Mouse (Mus musculus) kidney, embryonic 15.5 days (tissue): ENCODE results near the gene Ltb. TPM values are rescaled to one million over a fixed set of nuclear protein-coding genes. Genes with fewer than 3 reads are reported as not detected.
A peak's percentile ranks its signal among the peaks of the same experiment; 100 is the strongest.

ENCODE experiments used
- ATAC-seq: fragments of 200-750 bp; cut with Nextera tagmentation; replicated peaks from 2 replicates; pipeline ENCODE4 v1.8.0; 2017; ENCODE audit warnings: moderate TSS enrichment; ENCODE audit not compliant: low FRiP score
- H3K27ac ChIP-seq: fragments of 300-500 bp; sonication (generic); 2 replicates; pipeline ENCODE4 v1.5.1; 2015; ENCODE audit warnings: mild to moderate bottlenecking, inconsistent platforms
- H3K27me3 ChIP-seq: fragments of 300-500 bp; sonication (generic); 2 replicates; pipeline ENCODE4 v1.6.1; 2015; ENCODE audit warnings: inconsistent platforms
- H3K36me3 ChIP-seq: fragments of 300-500 bp; sonication (generic); 2 replicates; pipeline ENCODE4 v1.6.1; 2015; ENCODE audit warnings: inconsistent platforms
- H3K4me1 ChIP-seq: fragments of 300-500 bp; sonication (generic); 2 replicates; pipeline ENCODE4 v1.6.1; 2015; ENCODE audit warnings: inconsistent platforms
- H3K4me2 ChIP-seq: fragments of 300-500 bp; sonication (generic); 2 replicates; pipeline ENCODE4 v1.6.1; 2015; ENCODE audit warnings: moderate library complexity, mild to moderate bottlenecking, inconsistent platforms
- H3K4me3 ChIP-seq: fragments of 300-500 bp; sonication (generic); replicated peaks from 2 replicates; pipeline ENCODE4 v1.5.1; 2015; ENCODE audit warnings: mild to moderate bottlenecking, inconsistent platforms
- H3K9ac ChIP-seq: fragments of 300-500 bp; sonication (generic); 2 replicates; pipeline ENCODE4 v1.6.1; 2015; ENCODE audit warnings: mild to moderate bottlenecking, inconsistent platforms
- H3K9me3 ChIP-seq: fragments of 300-500 bp; sonication (generic); replicated peaks from 2 replicates; pipeline ENCODE4 v1.6.1; 2016; ENCODE audit warnings: inconsistent platforms
- WGBS: fragments of 180-500 bp; shearing (Covaris S2); methylation state at CpG from one replicate; pipeline ENCODE4 v1.1.7; 2015; ENCODE audit warnings: mixed read lengths; 5-methylcytosine and 5-hydroxymethylcytosine counted together
- polyA plus RNA-seq: library from polyadenylated mRNA; unstranded; fragments of >200 nt; fragmentation: Nextera tagmentation; extraction: Ambion mirVana; gene quantifications from 2 replicates; pipeline ENCODE4 v1.2.1, GENCODE M21; 2015

Ltb gene
- polyA plus RNA-seq, 1 experiment from 2014 or later: 0.53 TPM

GRCm38 (mm10) chr17:35218516-35219193 is 24.4 kb downstream of the Ltb start:
- 79% methylated on average over 18 of the region's 18 CpGs for WGBS
- Histone ChIP-seq H3K27ac (peak overlapping the region; percentile 71), H3K36me3 (peaks cover 41% of the 10 kb centered on the region), H3K4me3 (no peak overlapping the region), H3K4me2 (peak overlapping the region; percentile 17; the same call in 1 of the 2 replicates), H3K9ac (no peak overlapping the region), H3K4me1 (peaks cover 24% of the 10 kb centered on the region; the same call in 1 of the 2 replicates), H3K9me3 (no peaks in the 10 kb centered on the region), H3K27me3 (no peaks in the 10 kb centered on the region)
- ATAC-seq: no peak

GRCm38 (mm10) chr17:35219601-35220041 is 25.4 kb downstream of the Ltb start:
- no peak for ATAC-seq
- WGBS: 69% methylated on average over 6 of the region's 6 CpGs
- no peak overlapping the region for H3K4me3 ChIP-seq
- H3K4me1 ChIP-seq: peaks cover 21% of the 10 kb centered on the region; the same call in 1 of the 2 replicates
- H3K36me3 ChIP-seq: peaks cover 47% of the 10 kb centered on the region
- H3K9ac ChIP-seq: no peak overlapping the region
- H3K4me2 ChIP-seq: no peak overlapping the region
- peak overlapping the region; percentile 71 for H3K27ac ChIP-seq
- H3K9me3 ChIP-seq: no peaks in the 10 kb centered on the region
- H3K27me3 ChIP-seq: no peaks in the 10 kb centered on the region

GRCm38 (mm10) chr17:35220156-35220952 is 26.1 kb downstream of the Ltb start, which contains the start of gene Gm16181:
Gene Gm16181, plus strand, starts transcription at chr17:35220834.
- Histone ChIP-seq H3K27me3 (no peaks in the 10 kb centered on the region), H3K27ac (peak within 1 kb of the TSS; percentile 71), H3K9ac (no peak within 1 kb of the TSS), H3K4me1 (peaks cover 20% of the 10 kb centered on the region; the same call in 1 of the 2 replicates), H3K9me3 (no peaks in the 10 kb centered on the region), H3K36me3 (peaks cover 52% of the 10 kb centered on the region), H3K4me2 (no peak within 1 kb of the TSS), H3K4me3 (no peak within 1 kb of the TSS)
- 67% methylated on average over 28 of the region's 28 CpGs for WGBS
- ATAC-seq: no peak

GRCm38 (mm10) chr17:35222299-35222698 is 28.1 kb downstream of the Ltb start:
- Histone ChIP-seq H3K9ac (no peak overlapping the region), H3K4me2 (no peak overlapping the region), H3K27me3 (no peaks in the 10 kb centered on the region), H3K9me3 (no peaks in the 10 kb centered on the region), H3K4me3 (no peak overlapping the region), H3K36me3 (peaks cover 59% of the 10 kb centered on the region), H3K4me1 (peaks cover 23% of the 10 kb centered on the region; the same call in 1 of the 2 replicates), H3K27ac (peak overlapping the region; percentile 61)
- 75% methylated on average over 6 of the region's 6 CpGs for WGBS
- ATAC-seq: no peak; the same call in 1 of the 2 replicates

GRCm38 (mm10) chr17:35224641-35225040 is 30.4 kb downstream of the Ltb start:
- H3K27me3 ChIP-seq: no peaks in the 10 kb centered on the region
- WGBS: 92% methylated on average over 4 of the region's 4 CpGs

GRCm38 (mm10) chr17:35225456-35225855 is 31.2 kb downstream of the Ltb start:
- H3K27me3 ChIP-seq: no peaks in the 10 kb centered on the region
- no peaks in the 10 kb centered on the region for H3K9me3 ChIP-seq
- peaks cover 73% of the 10 kb centered on the region for H3K36me3 ChIP-seq
- H3K4me3 ChIP-seq: no peak overlapping the region
- ATAC-seq: no peak
- no peak overlapping the region for H3K9ac ChIP-seq
- peaks cover 19% of the 10 kb centered on the region; the same call in 1 of the 2 replicates for H3K4me1 ChIP-seq
- WGBS: 85% methylated on average over 5 of the region's 5 CpGs
- H3K27ac ChIP-seq: no peak overlapping the region
- H3K4me2 ChIP-seq: no peak overlapping the region

More at GRCm38 (mm10) chr17:35224641-35225040, 30.4 kb downstream of the Ltb start:
- Histone ChIP-seq H3K4me3 (no peak overlapping the region), H3K9ac (no peak overlapping the region), H3K36me3 (peaks cover 74% of the 10 kb centered on the region), H3K9me3 (no peaks in the 10 kb centered on the region), H3K4me2 (no peak overlapping the region), H3K27ac (no peak overlapping the region), H3K4me1 (peaks cover 21% of the 10 kb centered on the region; the same call in 1 of the 2 replicates)
- no peak for ATAC-seq

- Histone ChIP-seq H3K27me3 (no peaks in the 10 kb centered on the region), H3K9me3 (no peaks in the 10 kb centered on the region), H3K4me3 (no peak overlapping the region), H3K4me1 (peaks cover 17% of the 10 kb centered on the region), H3K27ac (peak overlapping the region; percentile 75), H3K36me3 (peaks cover 73% of the 10 kb centered on the region), H3K9ac (no peak overlapping the region), H3K4me2 (no peak overlapping the region)
- 82% methylated on average over 14 of the region's 14 CpGs for WGBS
- no peak for ATAC-seq
Measured at GRCm38 (mm10) chr17:35226561-35227046, 32.4 kb downstream of the Ltb start.

- WGBS: 94% methylated on average over 10 of the region's 10 CpGs
- no peaks in the 10 kb centered on the region for H3K9me3 ChIP-seq
- peaks cover 45% of the 10 kb centered on the region for H3K4me1 ChIP-seq
- no peak for ATAC-seq
- no peak overlapping the region for H3K4me3 ChIP-seq
- no peak overlapping the region for H3K27ac ChIP-seq
- H3K27me3 ChIP-seq: no peaks in the 10 kb centered on the region
- no peak overlapping the region for H3K4me2 ChIP-seq
- H3K36me3 ChIP-seq: peaks cover 56% of the 10 kb centered on the region
- no peak overlapping the region for H3K9ac ChIP-seq
Measured at GRCm38 (mm10) chr17:35231022-35231421, 36.8 kb downstream of the Ltb start.

- WGBS: 8% methylated on average over 12 of the region's 12 CpGs
- Histone ChIP-seq H3K4me2 (peak overlapping the region; percentile 38), H3K4me1 (peaks cover 50% of the 10 kb centered on the region), H3K9me3 (no peaks in the 10 kb centered on the region), H3K27ac (peak overlapping the region; percentile 98), H3K9ac (no peak overlapping the region), H3K4me3 (no peak overlapping the region), H3K36me3 (peaks cover 52% of the 10 kb centered on the region), H3K27me3 (no peaks in the 10 kb centered on the region)
- ATAC-seq: no peak
Measured at GRCm38 (mm10) chr17:35232043-35232442, 37.8 kb downstream of the Ltb start.

- H3K27ac ChIP-seq: peak overlapping the region; percentile 98
- ATAC-seq: no peak
- no peaks in the 10 kb centered on the region for H3K27me3 ChIP-seq
- WGBS: 56% methylated on average over 5 of the region's 5 CpGs
- H3K9ac ChIP-seq: 0 out of 2 replicates have a peak overlapping the region, but pooled peaks have one; percentile 29
- peak overlapping the region; percentile 70 for H3K4me2 ChIP-seq
- no peak overlapping the region for H3K4me3 ChIP-seq
- peaks cover 45% of the 10 kb centered on the region for H3K36me3 ChIP-seq
- peaks cover 50% of the 10 kb centered on the region for H3K4me1 ChIP-seq
- no peaks in the 10 kb centered on the region for H3K9me3 ChIP-seq
Measured at GRCm38 (mm10) chr17:35232659-35233058, 38.4 kb downstream of the Ltb start.

- peak within 1 kb of the TSS; percentile 70 for H3K4me2 ChIP-seq
- peak within 1 kb of the TSS; percentile 89 for H3K9ac ChIP-seq
- H3K27me3 ChIP-seq: no peaks in the 10 kb centered on the region
- H3K4me1 ChIP-seq: peaks cover 50% of the 10 kb centered on the region
- peaks cover 42% of the 10 kb centered on the region for H3K36me3 ChIP-seq
- H3K9me3 ChIP-seq: no peaks in the 10 kb centered on the region
- 52% methylated on average over 18 of the region's 18 CpGs for WGBS
- H3K4me3 ChIP-seq: peak within 1 kb of the TSS; percentile 67
- H3K27ac ChIP-seq: peak within 1 kb of the TSS; percentile 98
- no peak for ATAC-seq
Measured at GRCm38 (mm10) chr17:35233114-35233980, 39.1 kb downstream of the Ltb start, which contains the start of gene Atp6v1g2. Gene Atp6v1g2, plus strand, starts transcription at chr17:35233660.
